Mouse (Mus musculus): Measurements from ENCODE around the gene Tmem231.

The Tmem231 gene

GRCm38 (mm10) chr8:111960591-111961321 is 27.1 kb upstream of the Tmem231 start:
- no peak for DNase-seq (ENCODE audit: low read depth, low spot score)
- Histone ChIP-seq H3K36me3 (ENCODE audit: control insufficient read depth, insufficient read depth, low read length, poor library complexity, severe bottlenecking) (peaks cover 2% of the 10 kb centered on the region; the same call in 1 of the 2 replicates), H3K27me3 (ENCODE audit: control insufficient read depth, insufficient read depth, low read length, poor library complexity, severe bottlenecking) (no peaks in the 10 kb centered on the region)

GRCm38 (mm10) chr8:111957231-111957630 is 23.6 kb upstream of the Tmem231 start:
- no peak for DNase-seq (ENCODE audit: low read depth, low spot score)
- Histone ChIP-seq H3K27me3 (ENCODE audit: control insufficient read depth, insufficient read depth, low read length, poor library complexity, severe bottlenecking) (no peaks in the 10 kb centered on the region), H3K36me3 (ENCODE audit: control insufficient read depth, insufficient read depth, low read length, poor library complexity, severe bottlenecking) (peaks cover 9% of the 10 kb centered on the region; the same call in 1 of the 2 replicates)

- H3K27me3 ChIP-seq (ENCODE audit: control insufficient read depth, insufficient read depth, low read length, poor library complexity, severe bottlenecking) = no peaks in the 10 kb centered on the region
- H3K36me3 ChIP-seq (ENCODE audit: control insufficient read depth, insufficient read depth, low read length, poor library complexity, severe bottlenecking) = peaks cover 9% of the 10 kb centered on the region; the same call in 1 of the 2 replicates
- DNase-seq (ENCODE audit: low read depth, low spot score) = no peak
Measured at GRCm38 (mm10) chr8:111955879-111956278, 22.2 kb upstream of the Tmem231 start.

GRCm38 (mm10) chr8:111954844-111955594 is 21.3 kb upstream of the Tmem231 start:
- Histone ChIP-seq H3K27me3 (ENCODE audit: control insufficient read depth, insufficient read depth, low read length, poor library complexity, severe bottlenecking) (no peaks in the 10 kb centered on the region), H3K36me3 (ENCODE audit: control insufficient read depth, insufficient read depth, low read length, poor library complexity, severe bottlenecking) (peaks cover 9% of the 10 kb centered on the region; the same call in 1 of the 2 replicates)
- DNase-seq (ENCODE audit: low read depth, low spot score) = no peak

GRCm38 (mm10) chr8:111951936-111952335 is 18.3 kb upstream of the Tmem231 start:
- H3K36me3 ChIP-seq (ENCODE audit: control insufficient read depth, insufficient read depth, low read length, poor library complexity, severe bottlenecking) = peaks cover 7% of the 10 kb centered on the region; the same call in 1 of the 2 replicates
- no peaks in the 10 kb centered on the region for H3K27me3 ChIP-seq (ENCODE audit: control insufficient read depth, insufficient read depth, low read length, poor library complexity, severe bottlenecking)
- no peak for DNase-seq (ENCODE audit: low read depth, low spot score)

- DNase-seq (ENCODE audit: low read depth, low spot score) = peak; percentile 63
- Histone ChIP-seq H3K36me3 (ENCODE audit: control insufficient read depth, insufficient read depth, low read length, poor library complexity, severe bottlenecking) (peaks cover 7% of the 10 kb centered on the region; the same call in 1 of the 2 replicates), H3K27me3 (ENCODE audit: control insufficient read depth, insufficient read depth, low read length, poor library complexity, severe bottlenecking) (no peaks in the 10 kb centered on the region)
Measured at GRCm38 (mm10) chr8:111951317-111951716, 17.6 kb upstream of the Tmem231 start.

GRCm38 (mm10) chr8:111950846-111951245 is 17.2 kb upstream of the Tmem231 start:
- Histone ChIP-seq H3K27me3 (ENCODE audit: control insufficient read depth, insufficient read depth, low read length, poor library complexity, severe bottlenecking) (no peaks in the 10 kb centered on the region), H3K36me3 (ENCODE audit: control insufficient read depth, insufficient read depth, low read length, poor library complexity, severe bottlenecking) (peaks cover 7% of the 10 kb centered on the region; the same call in 1 of the 2 replicates)
- DNase-seq (ENCODE audit: low read depth, low spot score) = peak; percentile 57

GRCm38 (mm10) chr8:111947954-111948353 is 14.3 kb upstream of the Tmem231 start:
- no peak for DNase-seq (ENCODE audit: low read depth, low spot score)
- Histone ChIP-seq H3K27me3 (ENCODE audit: control insufficient read depth, insufficient read depth, low read length, poor library complexity, severe bottlenecking) (no peaks in the 10 kb centered on the region), H3K36me3 (ENCODE audit: control insufficient read depth, insufficient read depth, low read length, poor library complexity, severe bottlenecking) (no peaks in the 10 kb centered on the region; the same call in 1 of the 2 replicates)

- peak; percentile 69 for DNase-seq (ENCODE audit: low read depth, low spot score)
- H3K36me3 ChIP-seq (ENCODE audit: control insufficient read depth, insufficient read depth, low read length, poor library complexity, severe bottlenecking) = no peaks in the 10 kb centered on the region; the same call in none of the 2 replicates
- no peaks in the 10 kb centered on the region for H3K27me3 ChIP-seq (ENCODE audit: control insufficient read depth, insufficient read depth, low read length, poor library complexity, severe bottlenecking)
Measured at GRCm38 (mm10) chr8:111947144-111947543, 13.5 kb upstream of the Tmem231 start.

- Histone ChIP-seq H3K27me3 (ENCODE audit: control insufficient read depth, insufficient read depth, low read length, poor library complexity, severe bottlenecking) (no peaks in the 10 kb centered on the region), H3K36me3 (ENCODE audit: control insufficient read depth, insufficient read depth, low read length, poor library complexity, severe bottlenecking) (no peaks in the 10 kb centered on the region; the same call in none of the 2 replicates)
- no peak for DNase-seq (ENCODE audit: low read depth, low spot score)
Measured at GRCm38 (mm10) chr8:111943544-111943943, 9.9 kb upstream of the Tmem231 start.

GRCm38 (mm10) chr8:111941101-111941454 is 7.4 kb upstream of the Tmem231 start:
- Histone ChIP-seq H3K36me3 (ENCODE audit: control insufficient read depth, insufficient read depth, low read length, poor library complexity, severe bottlenecking) (no peaks in the 10 kb centered on the region; the same call in none of the 2 replicates), H3K27me3 (ENCODE audit: control insufficient read depth, insufficient read depth, low read length, poor library complexity, severe bottlenecking) (no peaks in the 10 kb centered on the region)
- peak; percentile 58 for DNase-seq (ENCODE audit: low read depth, low spot score)

- H3K36me3 ChIP-seq (ENCODE audit: control insufficient read depth, insufficient read depth, low read length, poor library complexity, severe bottlenecking) = no peaks in the 10 kb centered on the region; the same call in 1 of the 2 replicates
- H3K27me3 ChIP-seq (ENCODE audit: control insufficient read depth, insufficient read depth, low read length, poor library complexity, severe bottlenecking) = no peaks in the 10 kb centered on the region
- DNase-seq (ENCODE audit: low read depth, low spot score) = peak; percentile 90
Measured at GRCm38 (mm10) chr8:111940171-111941100, 6.8 kb upstream of the Tmem231 start, which contains the start of gene Gabarapl2. Gabarapl2 (plus strand) TSS chr8:111940703.

GRCm38 (mm10) chr8:111939516-111940142 is 5.9 kb upstream of the Tmem231 start:
- H3K36me3 ChIP-seq (ENCODE audit: control insufficient read depth, insufficient read depth, low read length, poor library complexity, severe bottlenecking) = no peaks in the 10 kb centered on the region; the same call in 1 of the 2 replicates
- no peaks in the 10 kb centered on the region for H3K27me3 ChIP-seq (ENCODE audit: control insufficient read depth, insufficient read depth, low read length, poor library complexity, severe bottlenecking)
- peak; percentile 67 for DNase-seq (ENCODE audit: low read depth, low spot score)

All from splenic B cell, adult 2 months (primary cell).